Mouse (Mus musculus) kidney, adult 2 months (tissue): ENCODE data around the gene Epas1. TPM values are rescaled to one million over a fixed set of nuclear protein-coding genes. Genes with fewer than 3 reads are reported as not detected.

Experiments
- DNase-seq: peaks from one replicate; pipeline ENCODE4 v3.0.0; 2021
- H3K27ac ChIP-seq: fragments of 200-500 bp; 2 replicates; pipeline ENCODE4 v1.5.1; 2012; ENCODE audit warnings: low read depth, low read length, control low read depth, inconsistent platforms; ENCODE audit not compliant: insufficient read depth
- H3K27me3 ChIP-seq: fragments of 200-500 bp; replicated peaks from 2 replicates; pipeline ENCODE4 v1.6.1; 2012; ENCODE audit warnings: mild to moderate bottlenecking, moderate library complexity, low read length, inconsistent platforms; ENCODE audit not compliant: control insufficient read depth, insufficient read depth
- H3K36me3 ChIP-seq: fragments of 200-500 bp; 2 replicates; pipeline ENCODE4 v1.6.1; 2012; ENCODE audit warnings: mild to moderate bottlenecking, moderate library complexity, low read length, inconsistent platforms; ENCODE audit not compliant: control insufficient read depth, insufficient read depth
- H3K4me1 ChIP-seq: fragments of 200-500 bp; 2 replicates; pipeline ENCODE4 v1.6.1; 2011; ENCODE audit warnings: low read length; ENCODE audit not compliant: control insufficient read depth, insufficient read depth
- H3K4me3 ChIP-seq: fragments of 200-500 bp; 2 replicates; pipeline ENCODE4 v1.5.1; 2011; ENCODE audit warnings: mild to moderate bottlenecking, low read depth, low read length, control low read depth; ENCODE audit not compliant: insufficient read depth
- CTCF ChIP-seq: fragments of 200-500 bp; conservative IDR thresholded peaks from 2 replicates; pipeline ENCODE4 v1.5.1; 2011; ENCODE audit warnings: low read depth, mild to moderate bottlenecking, control low read depth, low read length, moderate library complexity, mixed read lengths; ENCODE audit not compliant: insufficient read depth, insufficient read length
- POLR2A ChIP-seq: fragments of 200-500 bp; IDR thresholded peaks from one replicate; pipeline ENCODE4 v1.6.1; 2011; ENCODE audit warnings: low read depth, low read length, control low read depth
- WGBS: fragments of 180-500 bp; shearing (Covaris S2); methylation state at CpG from one replicate; pipeline ENCODE4 v1.1.7; 2018; 5-methylcytosine and 5-hydroxymethylcytosine counted together
- polyA plus RNA-seq: library from polyadenylated mRNA; depleted of rRNA; stranded (reverse); fragments of >200 nt; gene quantifications from 2 replicates; pipeline ENCODE4 v1.2.3, GENCODE M21; 2012; rRNA removed

Epas1 gene
- polyA plus RNA-seq, 1 experiment, result 108 TPM

DNA sequence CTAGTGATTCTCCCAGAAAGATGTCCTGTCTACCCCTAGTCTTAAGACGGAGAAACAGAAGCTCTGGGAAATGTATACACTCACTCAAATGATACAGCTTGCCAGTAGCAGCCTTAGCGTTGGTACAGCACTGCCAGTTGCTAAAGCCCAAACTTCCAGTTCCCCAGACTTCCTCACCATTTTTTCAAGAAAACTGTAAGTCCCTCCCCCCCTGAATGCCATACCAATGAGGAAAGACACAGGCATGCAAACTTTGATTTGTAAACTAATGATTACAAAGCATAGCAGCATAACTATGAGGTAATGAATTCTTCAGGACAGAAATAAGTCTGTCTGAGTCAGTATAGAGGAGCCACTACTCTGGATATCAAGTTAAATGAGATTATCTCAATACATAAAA, 124.2 kb downstream of the Epas1 start:
- TF ChIP-seq CTCF, result no peak
- TF ChIP-seq POLR2A, result no peak
- no peak for DNase-seq
- Histone ChIP-seq H3K36me3 (no peaks in the 10 kb centered on the region), H3K4me3 (no peak overlapping the region), H3K27ac (no peak overlapping the region), H3K27me3 (no peaks in the 10 kb centered on the region), H3K4me1 (no peaks in the 10 kb centered on the region)
- WGBS, result 74% methylated on average over 2 of the region's 2 CpGs

DNA sequence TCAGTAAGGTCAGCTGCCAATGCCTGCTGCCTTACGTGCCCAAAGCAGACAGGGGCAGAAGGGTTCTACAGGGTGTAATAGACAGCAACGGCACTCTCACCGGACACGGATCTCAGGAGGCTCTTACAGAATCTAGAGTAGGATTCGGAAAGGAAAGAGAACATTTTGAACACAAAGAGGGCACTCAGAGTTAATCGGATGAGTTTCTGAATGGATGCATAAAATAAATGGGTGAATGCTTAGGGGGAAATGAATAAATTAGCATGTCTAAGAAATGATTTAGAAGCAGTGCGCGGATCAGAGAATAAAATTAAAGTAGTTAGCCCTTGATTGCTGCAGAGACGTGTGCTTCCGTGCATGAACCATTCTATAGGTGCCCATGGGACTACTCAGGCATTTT, 126.6 kb downstream of the Epas1 start:
- TF ChIP-seq POLR2A (no peak), CTCF (no peak)
- no peak for DNase-seq
- Histone ChIP-seq H3K27ac (no peak overlapping the region), H3K36me3 (no peaks in the 10 kb centered on the region), H3K27me3 (no peaks in the 10 kb centered on the region), H3K4me3 (no peak overlapping the region), H3K4me1 (no peaks in the 10 kb centered on the region)
- 81% methylated on average over 10 of the region's 10 CpGs for WGBS

DNA sequence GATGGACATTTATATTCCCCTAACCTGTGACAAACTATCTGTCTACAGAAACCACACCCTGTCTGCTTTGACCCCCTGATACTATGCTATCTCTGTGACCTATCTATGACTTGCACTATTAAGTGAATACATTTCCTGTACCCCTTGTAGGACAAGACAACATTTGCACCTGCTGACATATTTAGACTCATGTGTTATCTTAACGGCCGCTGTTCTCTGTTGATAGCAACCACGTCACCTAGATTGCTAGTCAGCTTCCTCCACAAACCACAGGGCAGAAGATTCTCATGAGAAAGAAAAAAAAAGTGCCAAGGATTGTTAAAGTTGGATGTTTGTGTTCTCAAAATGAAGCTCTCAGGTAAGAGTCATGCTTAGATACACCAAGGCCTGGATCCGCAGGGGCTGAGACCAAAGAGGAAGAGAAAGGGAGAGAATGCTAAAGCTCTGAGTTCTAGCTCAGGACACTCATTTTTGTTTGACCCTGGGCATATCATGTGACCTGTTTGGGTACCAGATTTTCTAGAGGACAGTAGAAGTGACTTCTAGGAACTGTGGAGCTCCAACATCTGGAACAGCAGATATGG, 127.1 kb downstream of the Epas1 start:
- Histone ChIP-seq H3K4me3 (no peak overlapping the region), H3K27me3 (no peaks in the 10 kb centered on the region), H3K27ac (no peak overlapping the region), H3K36me3 (no peaks in the 10 kb centered on the region), H3K4me1 (no peaks in the 10 kb centered on the region)
- WGBS, result 80% methylated on average over 4 of the region's 4 CpGs
- TF ChIP-seq POLR2A (no peak), CTCF (no peak)
- DNase-seq, result no peak

Other genes with a start within 250 kb of the Epas1 start
- 0.08 and 0.13 TPM in 2 replicates for gene Gm10309, start 248.5 kb upstream of the Epas1 start, polyA plus RNA-seq
- gene Tmem247, start 163.6 kb downstream of the Epas1 start, polyA plus RNA-seq, result not detected in 2 replicates
- gene Atp6v1e2, start 194.2 kb downstream of the Epas1 start, polyA plus RNA-seq, result not detected in 2 replicates
- 27.1 and 30.8 TPM in 2 replicates for gene Rhoq, start 209.4 kb downstream of the Epas1 start, polyA plus RNA-seq